In the genomic region with DNA sequence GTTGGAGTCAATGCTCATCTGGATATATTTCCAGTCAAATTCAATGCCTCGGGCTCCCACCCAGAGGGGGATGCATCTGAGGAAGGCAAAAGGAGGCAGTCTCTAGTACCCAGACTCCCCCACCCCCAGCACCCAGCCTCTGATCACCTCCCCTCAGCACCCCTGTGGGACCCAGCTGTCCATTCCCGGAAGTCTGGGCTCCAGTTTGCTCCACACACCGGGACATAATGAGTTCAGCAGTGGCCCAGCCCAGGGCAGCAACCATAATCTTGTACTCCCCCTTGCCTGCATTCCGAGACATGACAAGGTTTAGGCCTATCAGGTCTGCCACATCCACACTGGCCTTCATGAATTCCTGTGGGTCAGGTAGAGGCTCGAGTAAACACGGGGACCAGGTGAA, we compare ENCODE assay signal across 9 mouse cellular contexts. TPM values are rescaled to one million over a fixed set of nuclear protein-coding genes. Genes with fewer than 3 reads are reported as not detected.
A peak's percentile ranks its signal among the peaks of the same experiment; 100 is the strongest.
DNase-seq lines count a peak whose midpoint lies in the region; ATAC-seq and TF ChIP-seq lines count a peak whose summit lies in the region.
"Had no signal": no experiment of that assay in that cellular context is flagged by ENCODE, and none has a peak within 500 bp of the region (broad histone marks: within the 10 kb centered on the region; RNA-seq: fewer than 3 reads in every experiment).

No protein-coding gene starts in this region.

- no peak for DNase-seq in kidney, adult 11 months
- DNase-seq in embryonic facial prominence, embryonic 14.5 days (ENCODE audit: low spot score): no peak
- no peak for DNase-seq in spleen, postnatal 36 days (ENCODE audit: low spot score in 2 of 2)
- DNase-seq in thymus, adult 2 months: no peak

- H3K27me3 ChIP-seq in kidney, embryonic 16.5 days (ENCODE audit: insufficient read depth, low read length): no peaks in the 10 kb centered on the region
- no peaks in the 10 kb centered on the region for H3K27me3 ChIP-seq in embryonic facial prominence, embryonic 14.5 days (replicated peaks; ENCODE audit: control insufficient read depth, insufficient read depth, low read length)
- H3K27me3 ChIP-seq in intestine, embryonic 15.5 days (replicated peaks): no peaks in the 10 kb centered on the region
- no peaks in the 10 kb centered on the region for H3K27me3 ChIP-seq in neural tube, embryonic 12.5 days (replicated peaks)
- no peaks in the 10 kb centered on the region for H3K27me3 ChIP-seq in thymus, adult 2 months (ENCODE audit: control insufficient read depth, insufficient read depth, low read length)

- TF ChIP-seq CTCF in thymus, adult 2 months (IDR thresholded peaks at IDR 0.05; ENCODE audit: borderline replicate concordance, control insufficient read depth, extremely low read depth, insufficient read depth, low read length, poor library complexity): no peak

- no peak for TF ChIP-seq POLR2A in thymus, adult 2 months (IDR thresholded peaks at IDR 0.05; ENCODE audit: control insufficient read depth, extremely low read depth, insufficient read depth, low read length, poor library complexity)

- H3K4me2 ChIP-seq in kidney, embryonic 16.5 days (replicated peaks; ENCODE audit: low read depth, low read length): peak overlapping the region; percentile 86
- H3K4me2 ChIP-seq in embryonic facial prominence, embryonic 14.5 days (ENCODE audit: low read depth, low read length): peak overlapping the region; percentile 70
- peak overlapping the region; percentile 74 for H3K4me2 ChIP-seq in intestine, embryonic 15.5 days (replicated peaks)
- H3K4me2 ChIP-seq in neural tube, embryonic 12.5 days (replicated peaks): peak overlapping the region; percentile 62

- H3K4me3 ChIP-seq in kidney, embryonic 16.5 days (ENCODE audit: low read length): peak overlapping the region; percentile 79
- peak overlapping the region; percentile 81 for H3K4me3 ChIP-seq in embryonic facial prominence, embryonic 14.5 days (ENCODE audit: low read depth, low read length)
- peak overlapping the region; percentile 66 for H3K4me3 ChIP-seq in intestine, embryonic 15.5 days (replicated peaks)
- no peak overlapping the region for H3K4me3 ChIP-seq in neural tube, embryonic 12.5 days
- no peak overlapping the region for H3K4me3 ChIP-seq in thymus, adult 2 months (ENCODE audit: control insufficient read depth, insufficient read depth, low read length)

- peaks cover 18% of the 10 kb centered on the region for H3K4me1 ChIP-seq in kidney, embryonic 16.5 days (ENCODE audit: insufficient read depth, low read length)
- H3K4me1 ChIP-seq in embryonic facial prominence, embryonic 14.5 days (ENCODE audit: control insufficient read depth, insufficient read depth, low read length): peaks cover 18% of the 10 kb centered on the region
- peaks cover 24% of the 10 kb centered on the region; the same call in 1 of the 2 replicates for H3K4me1 ChIP-seq in intestine, embryonic 15.5 days (replicated peaks)
- H3K4me1 ChIP-seq in neural tube, embryonic 12.5 days: peaks cover 16% of the 10 kb centered on the region
- H3K4me1 ChIP-seq in thymus, adult 2 months (replicated peaks; ENCODE audit: control insufficient read depth, insufficient read depth, low read length): peaks cover 16% of the 10 kb centered on the region

- no peak overlapping the region for H3K27ac ChIP-seq in kidney, embryonic 16.5 days (ENCODE audit: low read length)
- H3K27ac ChIP-seq in embryonic facial prominence, embryonic 14.5 days (replicated peaks; ENCODE audit: low read depth, low read length): no peak overlapping the region
- H3K27ac ChIP-seq in intestine, embryonic 15.5 days: no peak overlapping the region
- no peak overlapping the region for H3K27ac ChIP-seq in neural tube, embryonic 12.5 days
- no peak overlapping the region for H3K27ac ChIP-seq in thymus, adult 2 months (ENCODE audit: control insufficient read depth, insufficient read depth, low read length)

- peaks cover 17% of the 10 kb centered on the region for H3K36me3 ChIP-seq in kidney, embryonic 16.5 days (ENCODE audit: insufficient read depth, low read length)
- H3K36me3 ChIP-seq in embryonic facial prominence, embryonic 14.5 days (ENCODE audit: control insufficient read depth, insufficient read depth, low read length): peaks cover 18% of the 10 kb centered on the region
- peaks cover 5% of the 10 kb centered on the region for H3K36me3 ChIP-seq in intestine, embryonic 15.5 days
- H3K36me3 ChIP-seq in neural tube, embryonic 12.5 days: peaks cover 14% of the 10 kb centered on the region
- H3K36me3 ChIP-seq in thymus, adult 2 months (ENCODE audit: control insufficient read depth, insufficient read depth, low read length): no peaks in the 10 kb centered on the region

- H3K9me3 ChIP-seq in kidney, embryonic 16.5 days (ENCODE audit: low read length): no peaks in the 10 kb centered on the region
- no peaks in the 10 kb centered on the region for H3K9me3 ChIP-seq in embryonic facial prominence, embryonic 14.5 days (ENCODE audit: control insufficient read depth, low read length)
- no peaks in the 10 kb centered on the region for H3K9me3 ChIP-seq in intestine, embryonic 15.5 days
- no peaks in the 10 kb centered on the region for H3K9me3 ChIP-seq in neural tube, embryonic 12.5 days

- no peak for ATAC-seq in kidney, embryonic 16.5 days (ENCODE audit: low FRiP score, low TSS enrichment)
- ATAC-seq in embryonic facial prominence, embryonic 14.5 days (ENCODE audit: low read depth): no peak
- no peak for ATAC-seq in intestine, embryonic 15.5 days
- no peak for ATAC-seq in neural tube, embryonic 12.5 days (ENCODE audit: low FRiP score, low read depth)
- ATAC-seq in megakaryocyte progenitor cell, adult 5-6 weeks (replicated peaks; ENCODE audit: poor library complexity): no peak

- WGBS in kidney, embryonic 16.5 days: 81% methylated on average over 6 of the region's 6 CpGs
- WGBS in embryonic facial prominence, embryonic 14.5 days: 82% methylated on average over 6 of the region's 6 CpGs
- whole genome bisulfite sequencing in intestine, embryonic 15.5 days: 66% methylated on average over 6 of the region's 6 CpGs
- 92% methylated on average over 6 of the region's 6 CpGs for WGBS in neural tube, embryonic 12.5 days
- 91% methylated on average over 6 of the region's 6 CpGs for WGBS in thymus, adult 2 months

- peak overlapping the region; percentile 87 for H3K9ac ChIP-seq in kidney, embryonic 16.5 days (replicated peaks; ENCODE audit: low read length)
- peak overlapping the region; percentile 84 for H3K9ac ChIP-seq in embryonic facial prominence, embryonic 14.5 days (ENCODE audit: low read depth, low read length)
- peak overlapping the region; percentile 90; the same call in 1 of the 2 replicates for H3K9ac ChIP-seq in intestine, embryonic 15.5 days
- H3K9ac ChIP-seq in neural tube, embryonic 12.5 days: peak overlapping the region; percentile 77

RNA-seq across cellular contexts. Expression of gene Tmem147, which starts 1.1 kb away (rescaled TPM):
- polyA plus RNA-seq in kidney, embryonic 16.5 days (2015; fragmentation: Nextera tagmentation; extraction: Ambion mirVana): 209 and 225 TPM in 2 replicates
- polyA plus RNA-seq in embryonic facial prominence, embryonic 14.5 days (2014; fragmentation: Nextera tagmentation; extraction: Ambion mirVana): 212 and 214 TPM in 2 replicates
- polyA plus RNA-seq in intestine, embryonic 15.5 days (2015; fragmentation: Nextera tagmentation; extraction: Ambion mirVana): 220 and 257 TPM in 2 replicates
- 185 and 194 TPM in 2 replicates for polyA plus RNA-seq in neural tube, embryonic 12.5 days (2016; fragmentation: Nextera tagmentation; extraction: Ambion mirVana)
- total RNA-seq in megakaryocyte progenitor cell, adult 5-6 weeks (2015): 210 and 218 TPM in 2 replicates
- 65.9 and 76.4 TPM in 2 replicates for total RNA-seq in megakaryocyte progenitor cell, adult 5-6 weeks (2017)
- 161 and 204 TPM in 2 replicates for polyA plus RNA-seq in thymus, adult 2 months (2012; rRNA removed)

RNA-seq across cellular contexts. Expression of gene Gapdhs, which starts 15.3 kb away (rescaled TPM):
- polyA plus RNA-seq in kidney, embryonic 16.5 days (2015; fragmentation: Nextera tagmentation; extraction: Ambion mirVana): 0.21 and 0.45 TPM in 2 replicates
- 0.33 and 0.38 TPM in 2 replicates for polyA plus RNA-seq in embryonic facial prominence, embryonic 14.5 days (2014; fragmentation: Nextera tagmentation; extraction: Ambion mirVana)
- polyA plus RNA-seq in intestine, embryonic 15.5 days (2015; fragmentation: Nextera tagmentation; extraction: Ambion mirVana): 0.10 and 0.33 TPM in 2 replicates
- polyA plus RNA-seq in neural tube, embryonic 12.5 days (2016; fragmentation: Nextera tagmentation; extraction: Ambion mirVana): 1.4 and 1.5 TPM in 2 replicates
- total RNA-seq in megakaryocyte progenitor cell, adult 5-6 weeks (2015): not detected in 2 replicates
- not detected in 2 replicates for total RNA-seq in megakaryocyte progenitor cell, adult 5-6 weeks (2017)
- 0.11 and 1.1 TPM in 2 replicates for polyA plus RNA-seq in thymus, adult 2 months (2012; rRNA removed)
- total RNA-seq: gastrocnemius, adult 8-10 months had no signal

RNA-seq across cellular contexts. Expression of gene Atp4a, which starts 16.2 kb away (rescaled TPM):
- 2.1 and 3.2 TPM in 2 replicates for polyA plus RNA-seq in kidney, embryonic 16.5 days (2015; fragmentation: Nextera tagmentation; extraction: Ambion mirVana)
- 0.32 and 0.54 TPM in 2 replicates for polyA plus RNA-seq in embryonic facial prominence, embryonic 14.5 days (2014; fragmentation: Nextera tagmentation; extraction: Ambion mirVana)
- 1.3 and 2.0 TPM in 2 replicates for polyA plus RNA-seq in intestine, embryonic 15.5 days (2015; fragmentation: Nextera tagmentation; extraction: Ambion mirVana)
- polyA plus RNA-seq in neural tube, embryonic 12.5 days (2016; fragmentation: Nextera tagmentation; extraction: Ambion mirVana): 1.3 and 2.0 TPM in 2 replicates
- 1.2 and 1.3 TPM in 2 replicates for total RNA-seq in megakaryocyte progenitor cell, adult 5-6 weeks (2015)
- 0.37 and 0.51 TPM in 2 replicates for total RNA-seq in megakaryocyte progenitor cell, adult 5-6 weeks (2017)
- 2.7 and 3.8 TPM in 2 replicates for polyA plus RNA-seq in thymus, adult 2 months (2012; rRNA removed)

RNA-seq across cellular contexts. Expression of gene Sbsn, which starts 23.1 kb away (rescaled TPM):
- 1.7 and 2.3 TPM in 2 replicates for polyA plus RNA-seq in kidney, embryonic 16.5 days (2015; fragmentation: Nextera tagmentation; extraction: Ambion mirVana)
- 12.4 and 33.7 TPM in 2 replicates for polyA plus RNA-seq in embryonic facial prominence, embryonic 14.5 days (2014; fragmentation: Nextera tagmentation; extraction: Ambion mirVana)
- polyA plus RNA-seq in intestine, embryonic 15.5 days (2015; fragmentation: Nextera tagmentation; extraction: Ambion mirVana): 1.4 TPM in 2 replicates
- polyA plus RNA-seq in neural tube, embryonic 12.5 days (2016; fragmentation: Nextera tagmentation; extraction: Ambion mirVana): 1.1 and 2.6 TPM in 2 replicates
- 1.6 TPM in 2 replicates for total RNA-seq in megakaryocyte progenitor cell, adult 5-6 weeks (2015)
- total RNA-seq in megakaryocyte progenitor cell, adult 5-6 weeks (2017): 0.47 and 1.3 TPM in 2 replicates
- 3.4 and 4.1 TPM in 2 replicates for polyA plus RNA-seq in thymus, adult 2 months (2012; rRNA removed)

RNA-seq across cellular contexts. Expression of gene 2200002J24Rik, which starts 29.5 kb away (rescaled TPM):
- polyA plus RNA-seq in kidney, embryonic 16.5 days (2015; fragmentation: Nextera tagmentation; extraction: Ambion mirVana): 0.40 and 0.51 TPM in 2 replicates
- 0.37 and 0.46 TPM in 2 replicates for polyA plus RNA-seq in embryonic facial prominence, embryonic 14.5 days (2014; fragmentation: Nextera tagmentation; extraction: Ambion mirVana)
- 3.2 and 4.7 TPM in 2 replicates for polyA plus RNA-seq in intestine, embryonic 15.5 days (2015; fragmentation: Nextera tagmentation; extraction: Ambion mirVana)
- polyA plus RNA-seq in neural tube, embryonic 12.5 days (2016; fragmentation: Nextera tagmentation; extraction: Ambion mirVana): not detected in 2 replicates
- 0.69 TPM in 1 of 2 replicates, not detected in the other for total RNA-seq in megakaryocyte progenitor cell, adult 5-6 weeks (2015)
- not detected in 2 replicates for total RNA-seq in megakaryocyte progenitor cell, adult 5-6 weeks (2017)
- 0.28 and 0.82 TPM in 2 replicates for polyA plus RNA-seq in thymus, adult 2 months (2012; rRNA removed)
- total RNA-seq: gastrocnemius, adult 8-10 months had no signal

Comparison
In these comparisons a context has a peak if more than half of its experiments do, and no peak if none do; other contexts are left out.
1. H3K4me3 ChIP-seq: peak in kidney, embryonic 16.5 days (single experiment), embryonic facial prominence, embryonic 14.5 days (single experiment) and intestine, embryonic 15.5 days (single experiment); none in neural tube, embryonic 12.5 days (single experiment) and thymus, adult 2 months (single experiment).
2. Peak in every context shown above with its lines, with median percentiles within 50 percentile points of each other: H3K4me2 ChIP-seq and H3K9ac ChIP-seq.